Mouse (Mus musculus) cerebellum, postnatal 25 days (tissue): ENCODE data around the gene Gm45233.

Source experiments
- DNase-seq, 2 experiments: peaks; one replicate each; pipeline ENCODE4 v3.0.0; 2021; ENCODE audit warnings: mixed read lengths in 2 of 2

The Gm45233 gene

GRCm38 (mm10) chr7:43512519-43512918 lies 68.6 kb downstream of the Gm45233 start:
- DNase-seq, result no peak
